Mouse (Mus musculus) bone marrow, adult 2 months (tissue): Measurements from ENCODE around the gene Rad51b.

ENCODE experiments used
- CTCF ChIP-seq: fragments of 200-500 bp; IDR thresholded peaks from 2 replicates; pipeline ENCODE4 v1.5.1; 2011; ENCODE audit warnings: low read length, control low read depth; ENCODE audit not compliant: control insufficient read depth, insufficient read depth
- POLR2A ChIP-seq: fragments of 200-500 bp; IDR thresholded peaks from 2 replicates; pipeline ENCODE4 v1.6.1; 2011; ENCODE audit warnings: low read depth, mild to moderate bottlenecking, control low read depth, low read length, borderline replicate concordance; ENCODE audit not compliant: control insufficient read depth

GRCm38 (mm10) chr12:79750253-79751125, 453.4 kb downstream of the Rad51b start:
- TF ChIP-seq POLR2A (no peak), CTCF (no peak)
